Comparison of ENCODE assay signal across 8 mouse cellular contexts in the genomic region with DNA sequence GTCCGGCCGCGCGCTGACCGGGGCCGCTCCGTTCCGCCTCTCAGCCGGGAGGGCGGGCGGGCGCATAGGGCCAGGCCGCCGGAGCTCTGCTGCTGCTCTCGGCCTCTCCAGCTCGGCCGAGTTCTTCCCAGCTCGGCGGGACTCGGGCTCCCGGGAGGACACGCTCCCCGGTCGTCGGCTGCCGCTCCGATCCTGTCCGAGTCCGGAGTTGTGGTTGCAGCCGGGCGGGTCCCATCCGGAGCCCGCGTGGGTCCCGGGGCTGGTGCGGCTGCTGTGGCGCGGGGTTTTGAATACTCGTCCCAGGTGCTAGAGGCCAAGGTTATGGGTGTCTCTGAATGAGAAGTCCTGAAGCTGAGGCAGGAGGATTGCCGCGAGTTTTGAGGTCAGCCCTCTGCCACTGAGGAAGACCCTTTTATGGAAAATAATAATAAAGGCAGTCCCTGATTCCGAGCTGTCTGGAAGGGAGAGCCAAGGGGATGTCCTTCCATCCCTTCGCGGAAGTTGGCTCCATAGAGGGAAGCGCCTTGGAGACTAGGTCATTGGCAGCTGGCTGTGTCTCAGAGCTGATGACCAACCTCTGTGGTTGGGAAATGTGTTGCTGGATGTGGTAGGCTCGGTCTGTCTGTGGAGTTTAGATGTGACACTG. TPM values are rescaled to one million over a fixed set of nuclear protein-coding genes. Genes with fewer than 3 reads are reported as not detected.
A peak's percentile ranks its signal among the peaks of the same experiment; 100 is the strongest.
DNase-seq lines count a peak whose midpoint lies in the region; ATAC-seq and TF ChIP-seq lines count a peak whose summit lies in the region.

No protein-coding gene starts in this region.

- H3K4me2 ChIP-seq in heart, embryonic 16.5 days (ENCODE audit: low read depth, low read length): peak overlapping the region; percentile 83

- peak overlapping the region; percentile 80 for H3K4me3 ChIP-seq in cerebellum, adult 2 months (replicated peaks; ENCODE audit: insufficient read depth, low read depth, low read length)
- peak overlapping the region; percentile 95 for H3K4me3 ChIP-seq in heart, embryonic 16.5 days (ENCODE audit: low read length)

- H3K27ac ChIP-seq in cerebellum, adult 2 months (ENCODE audit: insufficient read depth, low read length): peak overlapping the region; percentile 43; the same call in 1 of the 2 replicates
- peak overlapping the region; percentile 86 for H3K27ac ChIP-seq in heart, embryonic 16.5 days (ENCODE audit: low read length)

- no peaks in the 10 kb centered on the region for H3K36me3 ChIP-seq in heart, embryonic 16.5 days (ENCODE audit: control insufficient read depth, insufficient read depth)

- peak overlapping the region; percentile 94 for H3K9ac ChIP-seq in heart, embryonic 16.5 days (ENCODE audit: low read length)

- intact Hi-C loops in left cerebral cortex, postnatal 10 days (cut with DNase I): loop anchor here (10.0 kb wide), 1 partner anchor 987 kb away; no protein-coding TSS in a partner anchor

- H3K4me1 ChIP-seq in cerebellum, adult 2 months (ENCODE audit: control insufficient read depth, insufficient read depth, low read length): peaks cover 5% of the 10 kb centered on the region
- H3K4me1 ChIP-seq in heart, embryonic 16.5 days (ENCODE audit: control insufficient read depth, insufficient read depth, low read length): peaks cover 31% of the 10 kb centered on the region

- peak; percentile 20; the same call in 1 of the 2 replicates for ATAC-seq in erythroid progenitor cell, adult 5-6 weeks (replicated peaks; ENCODE audit: low FRiP score, poor library complexity, severe bottlenecking)
- ATAC-seq in heart, embryonic 16.5 days (replicated peaks; ENCODE audit: extremely low read depth, insufficient read depth, low FRiP score): peak; percentile 74
- peak; percentile 60 for ATAC-seq in megakaryocyte progenitor cell, adult 5-6 weeks (replicated peaks; ENCODE audit: poor library complexity)

- DNase-seq in cerebellum, adult 2 months: no peak
- no peak for DNase-seq in cerebellum, adult 18-20 months
- peak; percentile 61 for DNase-seq in T-cell, adult 2 months (ENCODE audit: low spot score)
- peak; percentile 29 to 79 for DNase-seq in left cerebral cortex, postnatal 10 days (ENCODE audit: extremely low spot score in 1 of 2, low spot score in 2 of 2)
- DNase-seq in spleen, postnatal 14 days (ENCODE audit: low spot score in 2 of 2): peak; percentile 25 to 53

- under 1% methylated on average over 46 of the region's 46 CpGs for WGBS in cerebellum, adult 2 months
- WGBS in heart, embryonic 16.5 days: under 1% methylated on average over 32 of the region's 46 CpGs

- no peaks in the 10 kb centered on the region for H3K9me3 ChIP-seq in heart, embryonic 16.5 days (replicated peaks; ENCODE audit: control insufficient read depth, low read length)

- no peak for TF ChIP-seq POLR2A in cerebellum, adult 2 months (IDR thresholded peaks at IDR 0.05; ENCODE audit: borderline replicate concordance, insufficient read depth, low read length)

- no peak for TF ChIP-seq CTCF in cerebellum, adult 2 months (IDR thresholded peaks at IDR 0.05; ENCODE audit: borderline replicate concordance, insufficient read depth, low read depth, low read length)

- no peaks in the 10 kb centered on the region for H3K27me3 ChIP-seq in cerebellum, adult 2 months (ENCODE audit: control insufficient read depth, insufficient read depth, low read length)
- H3K27me3 ChIP-seq in heart, embryonic 16.5 days (ENCODE audit: control insufficient read depth, insufficient read depth, low read length): no peaks in the 10 kb centered on the region

RNA-seq across cellular contexts. Expression of gene Rabgef1, which starts 0.5 kb away (rescaled TPM):
- 43.8 and 45.0 TPM in 2 replicates for polyA plus RNA-seq in cerebellum, adult 2 months (2012; rRNA removed)
- total RNA-seq in erythroid progenitor cell, adult 5-6 weeks (2015; ENCODE audit: low replicate concordance): 47.4 and 56.6 TPM in 2 replicates
- total RNA-seq in erythroid progenitor cell, adult 5-6 weeks (2017; ENCODE audit: low replicate concordance): 91.1 and 102 TPM in 2 replicates
- 21.6 and 22.0 TPM in 2 replicates for polyA plus RNA-seq in heart, embryonic 16.5 days (2015; fragmentation: Nextera tagmentation; extraction: Ambion mirVana)
- 10 to 100 TPM; 41.4 to 42.8 TPM for total RNA-seq in left cerebral cortex, postnatal 10 days (2021)
- 16.0 and 20.1 TPM in 2 replicates for total RNA-seq in megakaryocyte progenitor cell, adult 5-6 weeks (2015)
- total RNA-seq in megakaryocyte progenitor cell, adult 5-6 weeks (2017): 16.2 and 28.2 TPM in 2 replicates

RNA-seq across cellular contexts. Expression of gene Kctd7, which starts 27.4 kb away (rescaled TPM):
- polyA plus RNA-seq in cerebellum, adult 2 months (2012; rRNA removed): 12.5 and 13.9 TPM in 2 replicates
- 11.2 and 15.1 TPM in 2 replicates for total RNA-seq in erythroid progenitor cell, adult 5-6 weeks (2015; ENCODE audit: low replicate concordance)
- 17.1 and 19.2 TPM in 2 replicates for total RNA-seq in erythroid progenitor cell, adult 5-6 weeks (2017; ENCODE audit: low replicate concordance)
- polyA plus RNA-seq in heart, embryonic 16.5 days (2015; fragmentation: Nextera tagmentation; extraction: Ambion mirVana): 5.5 and 5.6 TPM in 2 replicates
- 10 to 100 TPM; 13.6 to 14.4 TPM for total RNA-seq in left cerebral cortex, postnatal 10 days (2021)
- 1.9 and 2.7 TPM in 2 replicates for total RNA-seq in megakaryocyte progenitor cell, adult 5-6 weeks (2015)
- 2.3 and 5.3 TPM in 2 replicates for total RNA-seq in megakaryocyte progenitor cell, adult 5-6 weeks (2017)

RNA-seq across cellular contexts. Expression of gene Tmem248, which starts 44.8 kb away (rescaled TPM):
- 35.5 and 38.1 TPM in 2 replicates for polyA plus RNA-seq in cerebellum, adult 2 months (2012; rRNA removed)
- total RNA-seq in erythroid progenitor cell, adult 5-6 weeks (2015; ENCODE audit: low replicate concordance): 26.3 and 27.7 TPM in 2 replicates
- 25.5 and 32.0 TPM in 2 replicates for total RNA-seq in erythroid progenitor cell, adult 5-6 weeks (2017; ENCODE audit: low replicate concordance)
- polyA plus RNA-seq in heart, embryonic 16.5 days (2015; fragmentation: Nextera tagmentation; extraction: Ambion mirVana): 21.6 and 28.5 TPM in 2 replicates
- 10 to 100 TPM; 44.8 to 45.6 TPM for total RNA-seq in left cerebral cortex, postnatal 10 days (2021)
- 61.7 and 64.2 TPM in 2 replicates for total RNA-seq in megakaryocyte progenitor cell, adult 5-6 weeks (2015)
- total RNA-seq in megakaryocyte progenitor cell, adult 5-6 weeks (2017): 75.6 and 75.9 TPM in 2 replicates

Comparison
In these comparisons a context has a peak if more than half of its experiments do, and no peak if none do; other contexts are left out.
1. DNase-seq: peak in T-cell, adult 2 months (single experiment), left cerebral cortex, postnatal 10 days (2 of 2) and spleen, postnatal 14 days (2 of 2); none in cerebellum, adult 2 months (0 of 2) and cerebellum, adult 18-20 months (0 of 2).
2. ATAC-seq: peak in every context shown above with its lines; median percentile 74 in heart, embryonic 16.5 days; 60 in megakaryocyte progenitor cell, adult 5-6 weeks; 20 in erythroid progenitor cell, adult 5-6 weeks.